26 mouse cellular contexts compared by ENCODE assay signal in the genomic region with DNA sequence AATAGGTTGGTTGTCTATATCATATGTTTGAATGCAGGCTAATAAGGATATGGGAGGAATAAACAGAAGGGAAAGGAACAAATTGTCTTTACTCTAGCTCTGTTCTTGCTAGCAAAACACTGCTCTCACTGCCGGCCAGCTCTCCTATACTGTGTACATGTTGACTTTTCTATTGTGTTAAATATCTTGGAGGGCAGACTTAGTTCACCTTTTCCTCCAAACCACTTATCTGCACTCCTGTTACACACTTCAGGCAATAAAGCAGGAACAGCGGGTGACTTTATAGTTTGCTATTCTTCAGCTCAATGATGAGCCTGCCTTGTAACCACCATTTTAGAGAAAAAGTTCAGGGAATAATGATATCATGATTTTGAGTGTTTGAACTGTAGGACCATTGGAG.
DNase-seq lines count a peak whose midpoint lies in the region; ATAC-seq and TF ChIP-seq lines count a peak whose summit lies in the region.
"Had no signal": no experiment of that assay in that cellular context is flagged by ENCODE, and none has a peak within 500 bp of the region (broad histone marks: within the 10 kb centered on the region; RNA-seq: fewer than 3 reads in every experiment).

No protein-coding gene starts in this region.

- TF ChIP-seq EP300 in lung, postnatal 0 days (IDR thresholded peaks at IDR 0.05): no peak

- H3K9ac ChIP-seq in lung, postnatal 0 days (replicated peaks; ENCODE audit: low read depth): no peak overlapping the region
- no peak overlapping the region for H3K9ac ChIP-seq in midbrain, postnatal 0 days (replicated peaks; ENCODE audit: low read length, poor library complexity, severe bottlenecking)
- H3K9ac ChIP-seq in stomach, embryonic 16.5 days (ENCODE audit: low read length): no peak overlapping the region
- H3K9ac ChIP-seq: embryonic facial prominence, embryonic 13.5 days; forebrain, embryonic 12.5 days; forebrain, embryonic 15.5 days; heart, embryonic 13.5 days; hindbrain, embryonic 14.5 days had no signal

- no peaks in the 10 kb centered on the region for H3K9me3 ChIP-seq in lung, postnatal 0 days (ENCODE audit: low read length)
- H3K9me3 ChIP-seq in midbrain, postnatal 0 days (ENCODE audit: low read length): no peaks in the 10 kb centered on the region
- no peaks in the 10 kb centered on the region for H3K9me3 ChIP-seq in midbrain, embryonic 10.5 days (replicated peaks)
- no peaks in the 10 kb centered on the region for H3K9me3 ChIP-seq in stomach, embryonic 16.5 days (replicated peaks; ENCODE audit: control insufficient read depth, low read length)
- H3K9me3 ChIP-seq: embryonic facial prominence, embryonic 10.5 days; embryonic facial prominence, embryonic 13.5 days; forebrain, embryonic 12.5 days; forebrain, embryonic 15.5 days; heart, embryonic 10.5 days; heart, embryonic 13.5 days had no signal

- ATAC-seq in lung, postnatal 0 days: peak; percentile 49; the same call in 1 of the 2 replicates
- no peak for ATAC-seq in midbrain, postnatal 0 days (ENCODE audit: low FRiP score)
- peak; percentile 21; the same call in 1 of the 2 replicates for ATAC-seq in stomach, embryonic 16.5 days (ENCODE audit: insufficient read depth, low FRiP score)
- ATAC-seq: CD4-positive, CD25-positive, alpha-beta regulatory T cell, adult 4 months; forebrain, embryonic 15.5 days had no signal

- H3K36me3 ChIP-seq in lung, postnatal 0 days (ENCODE audit: insufficient read depth, low read length): no peaks in the 10 kb centered on the region
- no peaks in the 10 kb centered on the region for H3K36me3 ChIP-seq in midbrain, postnatal 0 days (ENCODE audit: insufficient read depth, low read length)
- no peaks in the 10 kb centered on the region for H3K36me3 ChIP-seq in midbrain, embryonic 10.5 days
- no peaks in the 10 kb centered on the region for H3K36me3 ChIP-seq in stomach, embryonic 16.5 days (ENCODE audit: control insufficient read depth, insufficient read depth, low read length)
- H3K36me3 ChIP-seq: embryonic facial prominence, embryonic 10.5 days; embryonic facial prominence, embryonic 13.5 days; forebrain, embryonic 12.5 days; forebrain, embryonic 15.5 days; heart, embryonic 10.5 days; heart, embryonic 13.5 days had no signal

- no peaks in the 10 kb centered on the region for H3K27me3 ChIP-seq in lung, postnatal 0 days (replicated peaks; ENCODE audit: insufficient read depth, low read length)
- no peaks in the 10 kb centered on the region for H3K27me3 ChIP-seq in midbrain, postnatal 0 days (ENCODE audit: insufficient read depth, low read length)
- H3K27me3 ChIP-seq in midbrain, embryonic 10.5 days (ENCODE audit: low read depth, poor library complexity, severe bottlenecking): no peaks in the 10 kb centered on the region
- no peaks in the 10 kb centered on the region for H3K27me3 ChIP-seq in stomach, embryonic 16.5 days (ENCODE audit: control insufficient read depth, insufficient read depth, low read length)
- H3K27me3 ChIP-seq: embryonic facial prominence, embryonic 13.5 days; forebrain, embryonic 12.5 days; forebrain, embryonic 15.5 days; heart, embryonic 13.5 days had no signal

- WGBS in lung, postnatal 0 days: 42% methylated on average over 2 of the region's 2 CpGs
- WGBS in midbrain, postnatal 0 days: 75% methylated on average over 2 of the region's 2 CpGs
- WGBS in midbrain, embryonic 10.5 days: 78% methylated on average over 2 of the region's 2 CpGs
- WGBS in stomach, embryonic 16.5 days: 55% methylated on average over 2 of the region's 2 CpGs

- H3K4me1 ChIP-seq in lung, postnatal 0 days (ENCODE audit: insufficient read depth, low read depth, low read length): no peaks in the 10 kb centered on the region
- no peaks in the 10 kb centered on the region for H3K4me1 ChIP-seq in midbrain, postnatal 0 days (ENCODE audit: insufficient read depth, low read length)
- H3K4me1 ChIP-seq in midbrain, embryonic 10.5 days: peaks cover 8% of the 10 kb centered on the region; the same call in 1 of the 2 replicates
- no peaks in the 10 kb centered on the region for H3K4me1 ChIP-seq in stomach, embryonic 16.5 days (ENCODE audit: control insufficient read depth, insufficient read depth, low read length)
- H3K4me1 ChIP-seq: embryonic facial prominence, embryonic 10.5 days; embryonic facial prominence, embryonic 13.5 days; forebrain, embryonic 12.5 days; heart, embryonic 10.5 days; heart, embryonic 13.5 days had no signal

- H3K27ac ChIP-seq in lung, postnatal 0 days (ENCODE audit: low read length): no peak overlapping the region
- 0 out of 2 replicates have a peak overlapping the region, but pooled peaks have one; percentile 6 for H3K27ac ChIP-seq in midbrain, postnatal 0 days (ENCODE audit: low read depth, low read length)
- no peak overlapping the region for H3K27ac ChIP-seq in midbrain, embryonic 10.5 days (replicated peaks)
- no peak overlapping the region for H3K27ac ChIP-seq in stomach, embryonic 16.5 days (ENCODE audit: low read length)
- H3K27ac ChIP-seq: embryonic facial prominence, embryonic 10.5 days; embryonic facial prominence, embryonic 13.5 days; forebrain, embryonic 12.5 days; forebrain, embryonic 15.5 days; heart, embryonic 10.5 days; heart, embryonic 13.5 days; hindbrain, embryonic 14.5 days had no signal

- H3K4me2 ChIP-seq in lung, postnatal 0 days (replicated peaks; ENCODE audit: low read depth, low read length): no peak overlapping the region
- H3K4me2 ChIP-seq in midbrain, postnatal 0 days (ENCODE audit: low read depth, low read length, poor library complexity, severe bottlenecking): no peak overlapping the region
- no peak overlapping the region for H3K4me2 ChIP-seq in stomach, embryonic 16.5 days (ENCODE audit: low read depth, low read length)
- H3K4me2 ChIP-seq: embryonic facial prominence, embryonic 13.5 days; forebrain, embryonic 12.5 days; forebrain, embryonic 15.5 days; heart, embryonic 13.5 days; hindbrain, embryonic 14.5 days had no signal

- TF ChIP-seq CTCF in lung, postnatal 0 days (IDR thresholded peaks at IDR 0.05): no peak
- no peak for TF ChIP-seq CTCF in midbrain, postnatal 0 days (IDR thresholded peaks at IDR 0.05)

- H3K4me3 ChIP-seq in lung, postnatal 0 days (ENCODE audit: low read depth, low read length): no peak overlapping the region
- H3K4me3 ChIP-seq in midbrain, postnatal 0 days (ENCODE audit: low read depth, low read length): no peak overlapping the region
- no peak overlapping the region for H3K4me3 ChIP-seq in midbrain, embryonic 10.5 days
- no peak overlapping the region for H3K4me3 ChIP-seq in stomach, embryonic 16.5 days (replicated peaks; ENCODE audit: low read length)
- H3K4me3 ChIP-seq: embryonic facial prominence, embryonic 10.5 days; embryonic facial prominence, embryonic 13.5 days; erythroblast, embryonic 14.5 days; forebrain, embryonic 12.5 days; forebrain, embryonic 15.5 days; heart, embryonic 10.5 days; heart, embryonic 13.5 days had no signal

- DNase-seq in lung, postnatal 0 days (ENCODE audit: low spot score): peak; percentile 57
- no peak for DNase-seq in lung, postnatal 14 days
- DNase-seq in midbrain, postnatal 0 days (ENCODE audit: low spot score): no peak
- DNase-seq in midbrain, embryonic 10.5 days (ENCODE audit: low spot score): no peak
- DNase-seq in embryo, embryonic 10.5 days (ENCODE audit: low spot score): no peak
- DNase-seq: adrenal gland, adult 2 months; adrenal gland, postnatal 14 days; cerebellum, adult 11 months; cerebellum, adult 2 months; cerebellum, adult 9-11 months; cerebellum, postnatal 25 days; embryo, embryonic 11 days; gastrocnemius, postnatal 25 days; heart, adult 18-20 months; heart, postnatal 14 days; heart, postnatal 4 days had no signal
